Mouse (Mus musculus): ENCODE results near the gene Smu1. TPM values are rescaled to one million over a fixed set of nuclear protein-coding genes. Genes with fewer than 3 reads are reported as not detected.

Gene Smu1
- polyA plus RNA-seq, 1 experiment from 2014 or later, result 122 TPM

GRCm38 (mm10) chr4:40702797-40703709 lies 54.7 kb downstream of the Smu1 start, which contains the start of gene Aptx:
Aptx (minus strand) TSS chr4:40703194.
- Histone ChIP-seq H3K4me2 (ENCODE audit: low read length) (peak within 1 kb of the TSS; percentile 70), H3K36me3 (ENCODE audit: insufficient read depth, low read length) (no peaks in the 10 kb centered on the region), H3K4me3 (replicated peaks; ENCODE audit: low read depth, low read length) (peak within 1 kb of the TSS; percentile 65), H3K9ac (ENCODE audit: low read depth, low read length) (peak within 1 kb of the TSS; percentile 72), H3K4me1 (replicated peaks; ENCODE audit: insufficient read depth, low read length) (0 out of 2 replicates have a peak, but pooled peaks cover 10% of the 10 kb centered on the region), H3K27ac (peak within 1 kb of the TSS; percentile 98), H3K9me3 (replicated peaks; ENCODE audit: low read length) (no peaks in the 10 kb centered on the region), H3K27me3 (ENCODE audit: insufficient read depth, low read length) (no peaks in the 10 kb centered on the region)
- peak; percentile 92 for ATAC-seq (replicated peaks; ENCODE audit: low FRiP score, low read depth)
- TF ChIP-seq CTCF (IDR thresholded peaks at IDR 0.05; ENCODE audit: low read depth), result peak; percentile 20; the same call in 1 of the 2 replicates
- WGBS, result under 1% methylated on average over 42 of the region's 42 CpGs
- peak; percentile 97 for DNase-seq (ENCODE audit: low spot score)

GRCm38 (mm10) chr4:40701796-40702195 lies 55.9 kb downstream of the Smu1 start:
- no peaks in the 10 kb centered on the region for H3K9me3 ChIP-seq (replicated peaks; ENCODE audit: low read length)
- ATAC-seq (replicated peaks; ENCODE audit: low FRiP score, low read depth), result no peak
- no peaks in the 10 kb centered on the region for H3K36me3 ChIP-seq (ENCODE audit: insufficient read depth, low read length)
- H3K9ac ChIP-seq (ENCODE audit: low read depth, low read length), result peak overlapping the region; percentile 72; the same call in 1 of the 2 replicates
- no peaks in the 10 kb centered on the region for H3K27me3 ChIP-seq (ENCODE audit: insufficient read depth, low read length)
- DNase-seq (ENCODE audit: low spot score), result no peak
- H3K4me2 ChIP-seq (ENCODE audit: low read length), result peak overlapping the region; percentile 70
- peak overlapping the region; percentile 98 for H3K27ac ChIP-seq
- H3K4me3 ChIP-seq (replicated peaks; ENCODE audit: low read depth, low read length), result peak overlapping the region; percentile 65
- WGBS, result 85% methylated on average over 3 of the region's 3 CpGs
- TF ChIP-seq CTCF (IDR thresholded peaks at IDR 0.05; ENCODE audit: low read depth), result no peak
- 0 out of 2 replicates have a peak, but pooled peaks cover 10% of the 10 kb centered on the region for H3K4me1 ChIP-seq (replicated peaks; ENCODE audit: insufficient read depth, low read length)

GRCm38 (mm10) chr4:40700216-40700615 lies 57.5 kb downstream of the Smu1 start:
- no peak overlapping the region for H3K4me2 ChIP-seq (ENCODE audit: low read length)
- no peak for TF ChIP-seq CTCF (IDR thresholded peaks at IDR 0.05; ENCODE audit: low read depth)
- 69% methylated on average over 8 of the region's 8 CpGs for WGBS
- peaks cover 6% of the 10 kb centered on the region; the same call in 1 of the 2 replicates for H3K36me3 ChIP-seq (ENCODE audit: insufficient read depth, low read length)
- DNase-seq (ENCODE audit: low spot score), result peak; percentile 38
- no peak overlapping the region for H3K9ac ChIP-seq (ENCODE audit: low read depth, low read length)
- H3K4me3 ChIP-seq (replicated peaks; ENCODE audit: low read depth, low read length), result no peak overlapping the region
- peak overlapping the region; percentile 47; the same call in 1 of the 2 replicates for H3K27ac ChIP-seq
- no peaks in the 10 kb centered on the region for H3K9me3 ChIP-seq (replicated peaks; ENCODE audit: low read length)
- H3K27me3 ChIP-seq (ENCODE audit: insufficient read depth, low read length), result no peaks in the 10 kb centered on the region
- peak; percentile 63 for ATAC-seq (replicated peaks; ENCODE audit: low FRiP score, low read depth)
- H3K4me1 ChIP-seq (replicated peaks; ENCODE audit: insufficient read depth, low read length), result 0 out of 2 replicates have a peak, but pooled peaks cover 10% of the 10 kb centered on the region

GRCm38 (mm10) chr4:40697059-40697458 lies 60.7 kb downstream of the Smu1 start:
- Histone ChIP-seq H3K9ac (ENCODE audit: low read depth, low read length) (no peak overlapping the region), H3K4me3 (replicated peaks; ENCODE audit: low read depth, low read length) (no peak overlapping the region), H3K4me2 (ENCODE audit: low read length) (no peak overlapping the region), H3K27me3 (ENCODE audit: insufficient read depth, low read length) (no peaks in the 10 kb centered on the region), H3K4me1 (replicated peaks; ENCODE audit: insufficient read depth, low read length) (0 out of 2 replicates have a peak, but pooled peaks cover 7% of the 10 kb centered on the region), H3K36me3 (ENCODE audit: insufficient read depth, low read length) (peaks cover 20% of the 10 kb centered on the region; the same call in 1 of the 2 replicates), H3K9me3 (replicated peaks; ENCODE audit: low read length) (no peaks in the 10 kb centered on the region), H3K27ac (no peak overlapping the region)
- TF ChIP-seq CTCF (IDR thresholded peaks at IDR 0.05; ENCODE audit: low read depth), result no peak
- no peak for DNase-seq (ENCODE audit: low spot score)
- WGBS, result 76% methylated on average over 7 of the region's 7 CpGs
- ATAC-seq (replicated peaks; ENCODE audit: low FRiP score, low read depth), result no peak

GRCm38 (mm10) chr4:40691100-40691499 lies 66.6 kb downstream of the Smu1 start:
- Histone ChIP-seq H3K9ac (ENCODE audit: low read depth, low read length) (no peak overlapping the region), H3K9me3 (replicated peaks; ENCODE audit: low read length) (no peaks in the 10 kb centered on the region), H3K4me3 (replicated peaks; ENCODE audit: low read depth, low read length) (no peak overlapping the region), H3K4me1 (replicated peaks; ENCODE audit: insufficient read depth, low read length) (no peaks in the 10 kb centered on the region), H3K4me2 (ENCODE audit: low read length) (no peak overlapping the region), H3K27ac (no peak overlapping the region), H3K36me3 (ENCODE audit: insufficient read depth, low read length) (peaks cover 30% of the 10 kb centered on the region), H3K27me3 (ENCODE audit: insufficient read depth, low read length) (no peaks in the 10 kb centered on the region)
- ATAC-seq (replicated peaks; ENCODE audit: low FRiP score, low read depth) (no peak), DNase-seq (ENCODE audit: low spot score) (no peak)
- WGBS, result 86% methylated on average over 11 of the region's 11 CpGs
- no peak for TF ChIP-seq CTCF (IDR thresholded peaks at IDR 0.05; ENCODE audit: low read depth)

MicroRNAs within 50 kb of the gene (microRNA counts, 519-probe panel; counts per million panel counts)
- 330 counts per million, percentile 68 among the panel's probes with 10 or more counts for microRNA mmu-miR-207

Small RNAs within 50 kb of the gene (microRNA-seq; reads per million reads assigned to microRNA genes)
- gene Mir207, result not detected

Other genes with a start within 250 kb of the Smu1 start
- 25.7 and 26.2 TPM in 2 replicates for gene Aptx, start 54.7 kb downstream of the Smu1 start, polyA plus RNA-seq (2015; fragmentation: Nextera tagmentation; extraction: Ambion mirVana)
- gene Dnaja1, start 35.8 kb downstream of the Smu1 start, polyA plus RNA-seq (2015; fragmentation: Nextera tagmentation; extraction: Ambion mirVana), result 417 and 435 TPM in 2 replicates
- gene B4galt1, start 96.1 kb upstream of the Smu1 start, polyA plus RNA-seq (2015; fragmentation: Nextera tagmentation; extraction: Ambion mirVana), result 35.9 and 38.9 TPM in 2 replicates
- 0.41 and 1.0 TPM in 2 replicates for gene Spink4, start 162.1 kb upstream of the Smu1 start, polyA plus RNA-seq (2015; fragmentation: Nextera tagmentation; extraction: Ambion mirVana)
- 284 and 295 TPM in 2 replicates for gene Bag1, start 190.4 kb upstream of the Smu1 start, polyA plus RNA-seq (2015; fragmentation: Nextera tagmentation; extraction: Ambion mirVana)
- 160 and 164 TPM in 2 replicates for gene Chmp5, start 190.5 kb upstream of the Smu1 start, polyA plus RNA-seq (2015; fragmentation: Nextera tagmentation; extraction: Ambion mirVana)
- gene Nfx1, start 213.0 kb upstream of the Smu1 start, polyA plus RNA-seq (2015; fragmentation: Nextera tagmentation; extraction: Ambion mirVana), result 55.1 and 56.5 TPM in 2 replicates

Measured in kidney, postnatal 0 days (tissue).